Mouse (Mus musculus) Muller cell, postnatal 12 days (primary cell): ENCODE measurements around the gene Cul9.

Experiments
- DNase-seq: peaks from one replicate; pipeline ENCODE4 v3.0.0-alpha.2; 2015; ENCODE audit errors: inconsistent ontology term

Gene Cul9

GRCm38 (mm10) chr17:46453302-46453948 is 92.8 kb downstream of the Cul9 start:
- DNase-seq: no peak

- no peak for DNase-seq
These were observed 93.5 kb downstream of the Cul9 start for GRCm38 (mm10) chr17:46452683-46453082.
